Mouse (Mus musculus) cortical plate, adult 2 months (tissue): Measurements from ENCODE around the gene Nfe2l1.

Source experiments
- CTCF ChIP-seq: fragments of 200-500 bp; IDR thresholded peaks from 2 replicates; pipeline ENCODE4 v1.5.1; 2011; ENCODE audit warnings: mild to moderate bottlenecking, control low read depth, low read length; ENCODE audit not compliant: insufficient read depth; ENCODE audit errors: extremely low read depth
- POLR2A ChIP-seq: fragments of 200-500 bp; IDR thresholded peaks from 2 replicates; pipeline ENCODE4 v1.6.1; 2011; ENCODE audit warnings: mild to moderate bottlenecking, low read length, control low read depth; ENCODE audit not compliant: insufficient read depth; ENCODE audit errors: extremely low read depth

DNA sequence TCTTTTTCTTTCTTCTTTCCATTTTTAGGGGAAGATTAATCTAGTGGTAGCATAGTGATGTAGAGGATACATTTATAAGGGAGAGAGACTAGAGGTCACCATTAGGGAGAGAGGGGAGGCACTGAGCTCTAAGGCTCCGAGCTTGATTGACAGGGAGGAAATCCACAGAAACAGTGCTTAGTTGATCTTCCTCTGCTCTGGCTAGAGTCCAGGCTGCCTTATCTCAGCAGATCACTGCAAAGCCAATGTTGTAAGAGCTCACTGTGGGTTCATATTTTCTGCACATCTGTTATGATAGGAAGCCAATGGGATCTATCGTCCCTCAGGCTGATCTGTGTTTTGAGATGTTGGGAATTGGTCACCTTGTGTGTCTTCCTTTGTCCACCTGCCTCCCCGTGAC lies 48.9 kb upstream of the Nfe2l1 start:
- TF ChIP-seq POLR2A (no peak), CTCF (no peak)
